Mouse (Mus musculus): ENCODE results near the gene Slc22a14. TPM values are rescaled to one million over a fixed set of nuclear protein-coding genes. Genes with fewer than 3 reads are reported as not detected.

Gene Slc22a14
- polyA plus RNA-seq, 1 experiment from 2014 or later = not detected

GRCm38 (mm10) chr9:119313096-119313495, 52.3 kb downstream of the Slc22a14 start:
- H3K4me3 ChIP-seq (ENCODE audit: low read depth, low read length) = no peak overlapping the region
- no peak overlapping the region for H3K4me2 ChIP-seq (ENCODE audit: low read depth, severe bottlenecking)
- H3K36me3 ChIP-seq (ENCODE audit: control insufficient read depth, insufficient read depth, low read length) = no peaks in the 10 kb centered on the region
- 91% methylated on average over 10 of the region's 10 CpGs for WGBS
- no peaks in the 10 kb centered on the region for H3K4me1 ChIP-seq (ENCODE audit: control insufficient read depth, insufficient read depth, low read length)
- no peaks in the 10 kb centered on the region for H3K9me3 ChIP-seq (ENCODE audit: control insufficient read depth, low read length)
- no peak for DNase-seq (ENCODE audit: low spot score)
- H3K27me3 ChIP-seq (ENCODE audit: control insufficient read depth, insufficient read depth, low read length) = no peaks in the 10 kb centered on the region
- no peak overlapping the region for H3K27ac ChIP-seq (replicated peaks; ENCODE audit: low read depth, low read length)
- no peak for ATAC-seq (ENCODE audit: insufficient number of reproducible peaks, low FRiP score, low TSS enrichment, low read depth)
- no peak overlapping the region for H3K9ac ChIP-seq (ENCODE audit: low read length)

GRCm38 (mm10) chr9:119309067-119309466, 56.3 kb downstream of the Slc22a14 start:
- Histone ChIP-seq H3K9ac (ENCODE audit: low read length) (no peak overlapping the region), H3K9me3 (ENCODE audit: control insufficient read depth, low read length) (no peaks in the 10 kb centered on the region), H3K4me2 (ENCODE audit: low read depth, severe bottlenecking) (no peak overlapping the region), H3K36me3 (ENCODE audit: control insufficient read depth, insufficient read depth, low read length) (no peaks in the 10 kb centered on the region), H3K4me3 (ENCODE audit: low read depth, low read length) (no peak overlapping the region), H3K27ac (replicated peaks; ENCODE audit: low read depth, low read length) (no peak overlapping the region), H3K27me3 (ENCODE audit: control insufficient read depth, insufficient read depth, low read length) (no peaks in the 10 kb centered on the region), H3K4me1 (ENCODE audit: control insufficient read depth, insufficient read depth, low read length) (no peaks in the 10 kb centered on the region)
- ATAC-seq (ENCODE audit: insufficient number of reproducible peaks, low FRiP score, low TSS enrichment, low read depth) = no peak
- no peak for DNase-seq (ENCODE audit: low spot score)
- 100% methylated on average over 1 of the region's 1 CpGs for WGBS

GRCm38 (mm10) chr9:119305863-119306262, 59.5 kb downstream of the Slc22a14 start:
- DNase-seq (ENCODE audit: low spot score) (no peak), ATAC-seq (ENCODE audit: insufficient number of reproducible peaks, low FRiP score, low TSS enrichment, low read depth) (no peak)
- no peak overlapping the region for H3K4me2 ChIP-seq (ENCODE audit: low read depth, severe bottlenecking)
- no peaks in the 10 kb centered on the region for H3K27me3 ChIP-seq (ENCODE audit: control insufficient read depth, insufficient read depth, low read length)
- H3K4me1 ChIP-seq (ENCODE audit: control insufficient read depth, insufficient read depth, low read length) = no peaks in the 10 kb centered on the region
- no peaks in the 10 kb centered on the region for H3K9me3 ChIP-seq (ENCODE audit: control insufficient read depth, low read length)
- H3K36me3 ChIP-seq (ENCODE audit: control insufficient read depth, insufficient read depth, low read length) = no peaks in the 10 kb centered on the region; the same call in 1 of the 2 replicates
- 93% methylated on average over 7 of the region's 7 CpGs for WGBS
- H3K4me3 ChIP-seq (ENCODE audit: low read depth, low read length) = no peak overlapping the region
- no peak overlapping the region for H3K9ac ChIP-seq (ENCODE audit: low read length)
- no peak overlapping the region for H3K27ac ChIP-seq (replicated peaks; ENCODE audit: low read depth, low read length)

GRCm38 (mm10) chr9:119298563-119298962, 66.8 kb downstream of the Slc22a14 start:
- no peak overlapping the region for H3K27ac ChIP-seq (replicated peaks; ENCODE audit: low read depth, low read length)
- no peaks in the 10 kb centered on the region for H3K9me3 ChIP-seq (ENCODE audit: control insufficient read depth, low read length)
- DNase-seq (ENCODE audit: low spot score) (no peak), ATAC-seq (ENCODE audit: insufficient number of reproducible peaks, low FRiP score, low TSS enrichment, low read depth) (no peak)
- H3K36me3 ChIP-seq (ENCODE audit: control insufficient read depth, insufficient read depth, low read length) = no peaks in the 10 kb centered on the region; the same call in 1 of the 2 replicates
- H3K27me3 ChIP-seq (ENCODE audit: control insufficient read depth, insufficient read depth, low read length) = no peaks in the 10 kb centered on the region
- H3K4me1 ChIP-seq (ENCODE audit: control insufficient read depth, insufficient read depth, low read length) = no peaks in the 10 kb centered on the region
- H3K9ac ChIP-seq (ENCODE audit: low read length) = no peak overlapping the region
- WGBS = 82% methylated on average over 3 of the region's 3 CpGs
- H3K4me3 ChIP-seq (ENCODE audit: low read depth, low read length) = no peak overlapping the region
- no peak overlapping the region for H3K4me2 ChIP-seq (ENCODE audit: low read depth, severe bottlenecking)

GRCm38 (mm10) chr9:119297696-119298095, 67.7 kb downstream of the Slc22a14 start:
- H3K9ac ChIP-seq (ENCODE audit: low read length) = no peak overlapping the region
- ATAC-seq (ENCODE audit: insufficient number of reproducible peaks, low FRiP score, low TSS enrichment, low read depth) (no peak), DNase-seq (ENCODE audit: low spot score) (no peak)

GRCm38 (mm10) chr9:119290791-119291190, 74.6 kb downstream of the Slc22a14 start:
- H3K27ac ChIP-seq (replicated peaks; ENCODE audit: low read depth, low read length) = no peak overlapping the region
- H3K4me3 ChIP-seq (ENCODE audit: low read depth, low read length) = no peak overlapping the region
- H3K9me3 ChIP-seq (ENCODE audit: control insufficient read depth, low read length) = no peaks in the 10 kb centered on the region
- no peaks in the 10 kb centered on the region for H3K4me1 ChIP-seq (ENCODE audit: control insufficient read depth, insufficient read depth, low read length)
- ATAC-seq (ENCODE audit: insufficient number of reproducible peaks, low FRiP score, low TSS enrichment, low read depth) (no peak), DNase-seq (ENCODE audit: low spot score) (no peak)
- H3K4me2 ChIP-seq (ENCODE audit: low read depth, severe bottlenecking) = no peak overlapping the region
- no peaks in the 10 kb centered on the region for H3K27me3 ChIP-seq (ENCODE audit: control insufficient read depth, insufficient read depth, low read length)
- no peaks in the 10 kb centered on the region for H3K36me3 ChIP-seq (ENCODE audit: control insufficient read depth, insufficient read depth, low read length)
- 88% methylated on average over 3 of the region's 3 CpGs for WGBS
- H3K9ac ChIP-seq (ENCODE audit: low read length) = no peak overlapping the region

More at GRCm38 (mm10) chr9:119297696-119298095, 67.7 kb downstream of the Slc22a14 start:
- no peak overlapping the region for H3K4me3 ChIP-seq (ENCODE audit: low read depth, low read length)
- no peak overlapping the region for H3K27ac ChIP-seq (replicated peaks; ENCODE audit: low read depth, low read length)
- no peaks in the 10 kb centered on the region for H3K9me3 ChIP-seq (ENCODE audit: control insufficient read depth, low read length)
- no peaks in the 10 kb centered on the region for H3K27me3 ChIP-seq (ENCODE audit: control insufficient read depth, insufficient read depth, low read length)
- H3K4me2 ChIP-seq (ENCODE audit: low read depth, severe bottlenecking) = no peak overlapping the region
- WGBS = 89% methylated on average over 6 of the region's 6 CpGs
- H3K4me1 ChIP-seq (ENCODE audit: control insufficient read depth, insufficient read depth, low read length) = no peaks in the 10 kb centered on the region
- H3K36me3 ChIP-seq (ENCODE audit: control insufficient read depth, insufficient read depth, low read length) = no peaks in the 10 kb centered on the region; the same call in 1 of the 2 replicates

GRCm38 (mm10) chr9:119280894-119281682, 84.3 kb downstream of the Slc22a14 start:
- Histone ChIP-seq H3K9me3 (ENCODE audit: control insufficient read depth, low read length) (no peaks in the 10 kb centered on the region), H3K4me2 (ENCODE audit: low read depth, severe bottlenecking) (no peak overlapping the region), H3K4me3 (ENCODE audit: low read depth, low read length) (no peak overlapping the region), H3K4me1 (ENCODE audit: control insufficient read depth, insufficient read depth, low read length) (no peaks in the 10 kb centered on the region), H3K36me3 (ENCODE audit: control insufficient read depth, insufficient read depth, low read length) (no peaks in the 10 kb centered on the region), H3K27ac (replicated peaks; ENCODE audit: low read depth, low read length) (no peak overlapping the region), H3K27me3 (ENCODE audit: control insufficient read depth, insufficient read depth, low read length) (no peaks in the 10 kb centered on the region), H3K9ac (ENCODE audit: low read length) (no peak overlapping the region)
- DNase-seq (ENCODE audit: low spot score) (no peak), ATAC-seq (ENCODE audit: insufficient number of reproducible peaks, low FRiP score, low TSS enrichment, low read depth) (no peak)
- WGBS = 92% methylated on average over 5 of the region's 5 CpGs

- WGBS = 95% methylated on average over 5 of the region's 5 CpGs
- H3K9me3 ChIP-seq (ENCODE audit: control insufficient read depth, low read length) = no peaks in the 10 kb centered on the region
- no peaks in the 10 kb centered on the region for H3K27me3 ChIP-seq (ENCODE audit: control insufficient read depth, insufficient read depth, low read length)
- DNase-seq (ENCODE audit: low spot score) (no peak), ATAC-seq (ENCODE audit: insufficient number of reproducible peaks, low FRiP score, low TSS enrichment, low read depth) (no peak)
- no peak overlapping the region for H3K4me3 ChIP-seq (ENCODE audit: low read depth, low read length)
- H3K9ac ChIP-seq (ENCODE audit: low read length) = no peak overlapping the region
- H3K36me3 ChIP-seq (ENCODE audit: control insufficient read depth, insufficient read depth, low read length) = no peaks in the 10 kb centered on the region
- no peak overlapping the region for H3K27ac ChIP-seq (replicated peaks; ENCODE audit: low read depth, low read length)
- no peaks in the 10 kb centered on the region for H3K4me1 ChIP-seq (ENCODE audit: control insufficient read depth, insufficient read depth, low read length)
- no peak overlapping the region for H3K4me2 ChIP-seq (ENCODE audit: low read depth, severe bottlenecking)
These were observed 87.3 kb downstream of the Slc22a14 start for GRCm38 (mm10) chr9:119278031-119278430.

Measured in limb, embryonic 11.5 days (tissue).